Mouse (Mus musculus): ENCODE data around the gene Ell3. TPM values are rescaled to one million over a fixed set of nuclear protein-coding genes. Genes with fewer than 3 reads are reported as not detected.

Ell3 gene
- total RNA-seq, 2 experiments from 2014 or later, result 0.20 TPM; not detected in 1

GRCm38 (mm10) chr2:121412843-121413386, 31.2 kb downstream of the Ell3 start:
- intact Hi-C loops (cut with DNase I), result loop anchor here (5.0 kb wide), 1 partner anchor 34 kb away; the partner anchor contains the start of gene Serf2
- DNase-seq (ENCODE audit: low spot score in 2 of 2), result no peak

GRCm38 (mm10) chr2:121408160-121408559, 35.9 kb downstream of the Ell3 start:
- DNase-seq (ENCODE audit: low spot score in 2 of 2), result no peak
- intact Hi-C loops (cut with DNase I), result no loop called here

DNA sequence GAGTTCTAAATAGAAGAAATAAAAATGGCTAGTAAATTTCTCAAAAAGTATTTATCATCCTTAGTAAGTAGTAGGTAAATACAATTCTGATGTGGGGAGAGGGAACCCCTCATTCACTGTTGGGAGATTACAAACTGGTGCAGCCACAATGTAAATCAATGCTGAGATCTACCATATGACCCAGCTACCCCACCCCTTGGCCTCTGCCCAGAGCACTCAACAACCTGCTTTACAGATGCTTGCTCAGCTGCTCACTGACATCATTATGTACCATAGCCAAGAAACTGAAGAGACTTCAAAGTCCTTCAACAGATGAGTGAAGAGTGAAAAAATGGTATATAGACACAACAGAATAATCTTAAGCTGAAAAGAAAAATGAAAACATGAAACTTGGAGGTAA, 40.8 kb downstream of the Ell3 start:
- no peak for DNase-seq (ENCODE audit: low spot score in 2 of 2)
- intact Hi-C loops (cut with DNase I), result no loop called here

DNA sequence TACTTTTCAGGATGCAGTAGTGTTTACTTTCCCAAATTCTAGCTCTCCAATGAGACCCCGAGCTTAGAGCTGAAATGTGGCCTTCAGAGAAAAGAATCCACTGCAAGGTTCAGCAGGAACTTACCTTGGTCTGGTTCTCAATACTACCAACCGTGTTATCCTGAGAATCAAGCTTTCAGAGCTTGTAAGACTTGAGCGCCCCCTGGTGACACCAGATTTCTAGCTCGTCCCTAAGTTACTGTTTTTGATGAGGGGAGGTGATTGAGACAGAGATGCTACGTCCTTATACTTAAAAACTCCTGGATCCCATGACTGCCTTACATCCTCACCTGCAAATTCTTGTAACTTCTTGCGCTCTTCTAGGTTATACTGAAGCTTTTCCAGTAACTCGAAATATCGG, 47.5 kb downstream of the Ell3 start:
- peak; percentile 74 to 80 for DNase-seq (ENCODE audit: low spot score in 2 of 2)
- intact Hi-C loops (cut with DNase I), result no loop called here

Small RNAs within 50 kb of the gene (microRNA-seq; reads per million reads assigned to microRNA genes)
- gene Gm22953, result not detected

Other genes starting within 250 kb of the Ell3 start
- 100 to 1,000 TPM; 125 to 148 TPM for gene Trp53bp1, start 172.9 kb downstream of the Ell3 start, total RNA-seq (2021)
- 100 to 1,000 TPM; 594 to 651 TPM for gene Map1a, start 154.7 kb downstream of the Ell3 start, total RNA-seq (2021)
- gene Ppip5k1, start 88.9 kb downstream of the Ell3 start, total RNA-seq (2021), result 100 to 1,000 TPM; 105 to 126 TPM
- gene Ckmt1, start 86.6 kb downstream of the Ell3 start, total RNA-seq (2021), result 100 to 1,000 TPM; 350 to 364 TPM
- gene Strc, start 57.1 kb downstream of the Ell3 start, total RNA-seq (2021), result under 1 TPM; 0.23 to 0.30 TPM
- 100 to 1,000 TPM; 172 to 201 TPM for gene Pdia3, start 30.5 kb downstream of the Ell3 start, total RNA-seq (2021)
- 1 to 10 TPM; 3.4 to 5.3 TPM for gene Catsper2, start 30.5 kb downstream of the Ell3 start, total RNA-seq (2021)
- 100 to 1,000 TPM; 171 to 191 TPM for gene Serf2, start 4.9 kb upstream of the Ell3 start, total RNA-seq (2021)
- gene Hypk, start 9.0 kb upstream of the Ell3 start, total RNA-seq (2021), result 10 to 100 TPM; 20.3 to 22.6 TPM
- gene Serinc4, start 12.5 kb upstream of the Ell3 start, total RNA-seq (2021), result under 1 TPM; 0.27 to 0.39 TPM
- gene Mfap1b, start 29.8 kb upstream of the Ell3 start, total RNA-seq (2021), result 10 to 100 TPM; 40.1 to 42.3 TPM
- gene Mfap1a, start 62.4 kb upstream of the Ell3 start, total RNA-seq (2021), result 10 to 100 TPM; 33.0 to 34.3 TPM
- gene Wdr76, start 62.4 kb upstream of the Ell3 start, total RNA-seq (2021), result 1 to 10 TPM; 4.7 to 4.9 TPM

Measured in left cerebral cortex, postnatal 36 days (tissue).